Mouse (Mus musculus): ENCODE results near the gene Gm11733. TPM values are rescaled to one million over a fixed set of nuclear protein-coding genes. Genes with fewer than 3 reads are reported as not detected.
"Not testable (repeated sequence)": the region's sequence is repeated elsewhere in the genome, so short reads cannot be mapped to it uniquely, and the experiment has no call there.

Gm11733 gene
- polyA plus RNA-seq, 1 experiment, result not detected

DNA sequence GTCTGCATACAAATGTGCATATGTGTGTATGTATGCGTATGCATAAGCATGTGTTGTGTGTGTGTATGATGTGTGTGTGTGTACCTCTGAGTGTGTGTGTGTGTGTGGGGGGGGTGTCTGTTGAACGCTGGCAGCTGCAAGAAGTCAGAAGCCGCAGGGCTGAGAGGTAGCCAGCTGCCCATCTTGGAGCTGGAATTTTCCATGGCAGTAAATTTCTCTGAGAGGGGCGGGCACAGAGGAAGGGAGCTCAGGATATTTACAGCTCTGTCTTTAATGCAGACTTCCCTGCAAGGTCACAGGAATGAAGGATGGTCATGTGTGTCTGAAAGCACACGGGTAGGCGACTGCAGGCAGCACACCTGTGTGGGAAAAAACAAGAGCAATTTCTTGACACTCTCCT is 38.5 kb upstream of the Gm11733 start:
- Histone ChIP-seq H3K4me3 (ENCODE audit: insufficient read depth, poor library complexity, severe bottlenecking) (no peak overlapping the region), H3ac (ENCODE audit: control insufficient read depth, insufficient read length, low read depth) (no peak overlapping the region), H3K79me3 (ENCODE audit: low read depth) (no peaks in the 10 kb centered on the region), H3K36me3 (ENCODE audit: control insufficient read depth, insufficient read depth) (no peaks in the 10 kb centered on the region), H3K27me3 (ENCODE audit: control insufficient read depth, insufficient read depth, insufficient read length) (peaks cover 6% of the 10 kb centered on the region), H3K79me2 (ENCODE audit: control insufficient read depth, insufficient read depth) (no peaks in the 10 kb centered on the region)
- no peak for TF ChIP-seq MYOD1 (IDR thresholded peaks at IDR 0.05; ENCODE audit: control insufficient read depth, insufficient read length, low read depth)
- no peak for TF ChIP-seq FOSL1 (IDR thresholded peaks at IDR 0.05; ENCODE audit: insufficient read depth, low read length, poor library complexity, severe bottlenecking)
- no peak for TF ChIP-seq MAX (IDR thresholded peaks at IDR 0.05)
- TF ChIP-seq USF1 (IDR thresholded peaks at IDR 0.05; ENCODE audit: low read depth), result no peak
- TF ChIP-seq CEBPB (IDR thresholded peaks at IDR 0.05; ENCODE audit: low read depth), result no peak
- no peak for TF ChIP-seq CTCF (IDR thresholded peaks at IDR 0.05; ENCODE audit: control insufficient read depth, insufficient read depth, insufficient read length)
- TF ChIP-seq MYOG (IDR thresholded peaks at IDR 0.05; ENCODE audit: control insufficient read depth, extremely low read depth, insufficient read length), result no peak

DNA sequence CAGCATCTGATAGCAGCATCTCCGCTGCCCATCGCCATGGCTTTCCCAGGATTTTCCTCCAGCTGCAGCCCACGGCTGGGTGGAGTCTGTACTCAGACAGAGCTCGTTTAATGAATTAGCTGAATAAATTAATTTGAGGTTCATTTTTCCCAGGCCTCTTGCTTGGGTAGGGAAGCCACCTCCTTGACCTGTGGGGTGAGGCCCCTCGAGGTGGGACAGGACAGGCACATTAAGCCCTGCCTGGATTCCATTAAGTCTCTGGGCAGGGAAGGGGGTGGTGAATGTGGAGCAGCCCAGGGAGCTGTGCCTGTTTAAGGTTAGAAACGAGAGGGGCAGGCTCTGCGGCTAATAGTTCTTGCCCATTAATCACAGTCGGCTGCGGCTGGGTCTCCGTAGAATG is 30.1 kb upstream of the Gm11733 start:
- no peaks in the 10 kb centered on the region for H3K79me2 ChIP-seq (ENCODE audit: control insufficient read depth, insufficient read depth)
- H3K79me3 ChIP-seq (ENCODE audit: low read depth), result no peaks in the 10 kb centered on the region
- TF ChIP-seq CTCF (IDR thresholded peaks at IDR 0.05; ENCODE audit: control insufficient read depth, insufficient read depth, insufficient read length), result no peak
- TF ChIP-seq MAX (IDR thresholded peaks at IDR 0.05), result no peak
- no peak for TF ChIP-seq CEBPB (IDR thresholded peaks at IDR 0.05; ENCODE audit: low read depth)
- TF ChIP-seq USF1 (IDR thresholded peaks at IDR 0.05; ENCODE audit: low read depth), result no peak
- TF ChIP-seq MYOG (IDR thresholded peaks at IDR 0.05; ENCODE audit: control insufficient read depth, extremely low read depth, insufficient read length), result no peak
- no peak for TF ChIP-seq FOSL1 (IDR thresholded peaks at IDR 0.05; ENCODE audit: insufficient read depth, low read length, poor library complexity, severe bottlenecking)
- no peak for TF ChIP-seq MYOD1 (IDR thresholded peaks at IDR 0.05; ENCODE audit: control insufficient read depth, insufficient read length, low read depth)
- H3K4me3 ChIP-seq (ENCODE audit: insufficient read depth, poor library complexity, severe bottlenecking), result no peak overlapping the region
- H3ac ChIP-seq (ENCODE audit: control insufficient read depth, insufficient read length, low read depth), result no peak overlapping the region
- H3K36me3 ChIP-seq (ENCODE audit: control insufficient read depth, insufficient read depth), result no peaks in the 10 kb centered on the region
- peaks cover 44% of the 10 kb centered on the region for H3K27me3 ChIP-seq (ENCODE audit: control insufficient read depth, insufficient read depth, insufficient read length)

DNA sequence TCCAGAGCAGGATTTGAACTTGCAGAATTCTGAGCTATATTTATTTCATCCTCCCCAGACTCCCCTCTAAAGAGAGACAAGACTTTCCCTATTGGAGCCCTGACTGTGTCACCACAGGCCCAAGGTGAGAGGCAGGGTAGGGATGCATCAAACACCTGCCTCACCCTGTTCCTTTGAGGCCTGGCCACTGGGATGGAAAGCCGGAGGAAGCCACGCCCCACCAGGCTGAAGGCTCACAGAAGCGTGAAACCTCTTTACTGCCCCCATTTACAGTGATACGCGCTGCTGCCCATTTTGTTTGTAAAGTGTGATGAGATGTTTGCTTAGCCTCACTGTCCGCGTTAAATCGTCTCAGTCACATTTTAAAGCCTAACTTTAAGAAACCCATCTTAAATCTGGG is 25.0 kb upstream of the Gm11733 start:
- peaks cover 70% of the 10 kb centered on the region for H3K27me3 ChIP-seq (ENCODE audit: control insufficient read depth, insufficient read depth, insufficient read length)
- no peak overlapping the region for H3ac ChIP-seq (ENCODE audit: control insufficient read depth, insufficient read length, low read depth)
- no peak overlapping the region for H3K4me3 ChIP-seq (ENCODE audit: insufficient read depth, poor library complexity, severe bottlenecking)
- no peaks in the 10 kb centered on the region for H3K36me3 ChIP-seq (ENCODE audit: control insufficient read depth, insufficient read depth)
- no peaks in the 10 kb centered on the region for H3K79me2 ChIP-seq (ENCODE audit: control insufficient read depth, insufficient read depth)
- no peak for TF ChIP-seq CEBPB (IDR thresholded peaks at IDR 0.05; ENCODE audit: low read depth)
- no peak for TF ChIP-seq MYOG (IDR thresholded peaks at IDR 0.05; ENCODE audit: control insufficient read depth, extremely low read depth, insufficient read length)
- no peak for TF ChIP-seq CTCF (IDR thresholded peaks at IDR 0.05; ENCODE audit: control insufficient read depth, insufficient read depth, insufficient read length)
- no peak for TF ChIP-seq FOSL1 (IDR thresholded peaks at IDR 0.05; ENCODE audit: insufficient read depth, low read length, poor library complexity, severe bottlenecking)
- TF ChIP-seq USF1 (IDR thresholded peaks at IDR 0.05; ENCODE audit: low read depth), result no peak
- no peak for TF ChIP-seq MYOD1 (IDR thresholded peaks at IDR 0.05; ENCODE audit: control insufficient read depth, insufficient read length, low read depth)
- TF ChIP-seq MAX (IDR thresholded peaks at IDR 0.05), result no peak
- no peaks in the 10 kb centered on the region for H3K79me3 ChIP-seq (ENCODE audit: low read depth)

DNA sequence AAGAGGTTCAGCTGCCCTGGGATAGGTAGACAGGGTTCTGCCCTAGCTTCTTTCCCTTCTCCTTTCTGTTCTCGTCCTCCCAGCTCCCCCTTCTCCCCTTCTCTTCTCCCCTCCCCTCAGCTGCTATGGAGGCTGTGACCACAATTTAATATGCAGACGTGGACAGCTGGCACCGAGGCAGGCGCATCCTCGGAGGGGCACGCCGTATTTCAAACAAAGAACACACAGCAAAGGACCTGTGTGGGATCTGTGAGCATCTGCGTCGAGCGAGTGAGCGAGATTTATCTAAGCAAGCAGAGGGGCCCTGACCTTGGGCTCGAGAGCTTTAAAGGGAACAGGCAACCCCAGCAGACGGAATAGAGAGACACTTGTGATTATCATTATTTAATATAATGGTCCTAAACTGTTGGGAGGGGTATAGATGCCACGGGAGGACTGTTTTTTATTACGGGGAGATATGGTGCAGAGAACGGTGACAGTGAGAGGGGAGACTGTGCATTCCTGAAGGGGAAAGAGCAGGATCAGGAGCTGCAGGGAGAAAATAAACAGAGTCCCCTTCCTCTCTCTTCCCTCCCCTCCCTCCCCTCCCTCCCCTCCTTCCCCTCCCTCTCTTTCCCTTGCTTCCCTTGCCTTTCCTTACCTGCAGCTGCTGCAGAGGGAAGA is 21.8 kb upstream of the Gm11733 start:
- Histone ChIP-seq H3K79me3 (ENCODE audit: low read depth) (no peaks in the 10 kb centered on the region), H3K79me2 (ENCODE audit: control insufficient read depth, insufficient read depth) (no peaks in the 10 kb centered on the region), H3ac (ENCODE audit: control insufficient read depth, insufficient read length, low read depth) (no peak overlapping the region), H3K4me3 (ENCODE audit: insufficient read depth, poor library complexity, severe bottlenecking) (no peak overlapping the region), H3K36me3 (ENCODE audit: control insufficient read depth, insufficient read depth) (no peaks in the 10 kb centered on the region), H3K27me3 (ENCODE audit: control insufficient read depth, insufficient read depth, insufficient read length) (peaks cover 63% of the 10 kb centered on the region)
- TF ChIP-seq MYOG (IDR thresholded peaks at IDR 0.05; ENCODE audit: control insufficient read depth, extremely low read depth, insufficient read length) (no peak), USF1 (IDR thresholded peaks at IDR 0.05; ENCODE audit: low read depth) (no peak), MAX (IDR thresholded peaks at IDR 0.05) (no peak), CTCF (IDR thresholded peaks at IDR 0.05; ENCODE audit: control insufficient read depth, insufficient read depth, insufficient read length) (no peak), CEBPB (IDR thresholded peaks at IDR 0.05; ENCODE audit: low read depth) (no peak), MYOD1 (IDR thresholded peaks at IDR 0.05; ENCODE audit: control insufficient read depth, insufficient read length, low read depth) (no peak), FOSL1 (IDR thresholded peaks at IDR 0.05; ENCODE audit: insufficient read depth, low read length, poor library complexity, severe bottlenecking) (no peak)

DNA sequence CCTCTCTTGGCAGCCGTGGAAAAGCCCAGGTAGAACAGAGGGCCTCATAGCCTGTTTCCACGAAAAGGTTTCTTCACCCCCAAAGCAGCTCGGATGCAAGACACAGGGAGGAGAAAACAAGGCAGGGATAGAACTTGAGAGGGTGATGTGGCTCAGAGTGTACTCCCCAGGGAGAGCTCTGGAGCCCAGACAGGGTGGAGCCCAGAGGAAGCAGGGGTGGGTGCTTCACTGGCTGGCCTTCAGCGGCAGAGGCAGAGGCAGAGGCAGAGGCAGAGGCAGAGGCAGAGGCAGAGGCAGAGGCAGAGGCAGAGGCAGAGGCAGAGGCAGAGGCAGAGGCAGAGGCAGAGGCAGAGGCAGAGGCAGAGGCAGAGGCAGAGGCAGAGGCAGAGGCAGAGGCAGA is 20.8 kb upstream of the Gm11733 start:
- H3K4me3 ChIP-seq (ENCODE audit: insufficient read depth, poor library complexity, severe bottlenecking); H3ac ChIP-seq (ENCODE audit: control insufficient read depth, insufficient read length, low read depth); H3K79me2 ChIP-seq (ENCODE audit: control insufficient read depth, insufficient read depth); H3K79me3 ChIP-seq (ENCODE audit: low read depth); H3K36me3 ChIP-seq (ENCODE audit: control insufficient read depth, insufficient read depth): not testable (repeated sequence)
- H3K27me3 ChIP-seq (ENCODE audit: control insufficient read depth, insufficient read depth, insufficient read length), result peaks cover 53% of the 10 kb centered on the region

DNA sequence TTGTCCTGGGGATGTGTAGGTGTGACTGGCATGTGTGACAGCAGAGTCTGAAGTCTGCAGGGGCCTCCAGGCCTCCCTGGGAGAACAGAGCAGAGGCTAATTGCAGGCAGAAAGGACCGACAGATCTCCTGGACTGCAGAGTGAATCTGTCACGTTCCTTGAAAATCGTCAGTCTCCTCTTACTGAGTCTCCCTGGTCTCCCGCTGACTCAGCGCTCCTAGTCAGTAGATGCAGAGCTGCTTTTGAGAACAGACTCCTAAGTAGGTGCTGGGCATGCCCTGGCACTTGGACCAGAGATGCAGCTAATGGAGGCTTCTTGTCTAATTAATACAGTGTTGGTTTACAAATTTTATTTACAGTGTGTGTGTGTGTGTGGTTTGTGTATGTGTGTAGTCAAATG is 17.9 kb upstream of the Gm11733 start:
- no peaks in the 10 kb centered on the region for H3K79me3 ChIP-seq (ENCODE audit: low read depth)
- H3K27me3 ChIP-seq (ENCODE audit: control insufficient read depth, insufficient read depth, insufficient read length), result peaks cover 26% of the 10 kb centered on the region
- no peaks in the 10 kb centered on the region for H3K79me2 ChIP-seq (ENCODE audit: control insufficient read depth, insufficient read depth)
- no peak overlapping the region for H3ac ChIP-seq (ENCODE audit: control insufficient read depth, insufficient read length, low read depth)
- H3K4me3 ChIP-seq (ENCODE audit: insufficient read depth, poor library complexity, severe bottlenecking), result no peak overlapping the region
- no peak for TF ChIP-seq MYOG (IDR thresholded peaks at IDR 0.05; ENCODE audit: control insufficient read depth, extremely low read depth, insufficient read length)
- TF ChIP-seq CEBPB (IDR thresholded peaks at IDR 0.05; ENCODE audit: low read depth), result no peak
- TF ChIP-seq MAX (IDR thresholded peaks at IDR 0.05), result no peak
- TF ChIP-seq MYOD1 (IDR thresholded peaks at IDR 0.05; ENCODE audit: control insufficient read depth, insufficient read length, low read depth), result no peak
- no peaks in the 10 kb centered on the region for H3K36me3 ChIP-seq (ENCODE audit: control insufficient read depth, insufficient read depth)
